Mouse (Mus musculus): ENCODE measurements at regions not wholly inside any gene's neighbourhood (a gene's known extent, or its start where the extent isn't known, plus 50 kb on each side); places are given as distances from the start of the nearest gene placed in this dataset.
A peak's percentile ranks its signal among the peaks of the same experiment; 100 is the strongest.

DNA sequence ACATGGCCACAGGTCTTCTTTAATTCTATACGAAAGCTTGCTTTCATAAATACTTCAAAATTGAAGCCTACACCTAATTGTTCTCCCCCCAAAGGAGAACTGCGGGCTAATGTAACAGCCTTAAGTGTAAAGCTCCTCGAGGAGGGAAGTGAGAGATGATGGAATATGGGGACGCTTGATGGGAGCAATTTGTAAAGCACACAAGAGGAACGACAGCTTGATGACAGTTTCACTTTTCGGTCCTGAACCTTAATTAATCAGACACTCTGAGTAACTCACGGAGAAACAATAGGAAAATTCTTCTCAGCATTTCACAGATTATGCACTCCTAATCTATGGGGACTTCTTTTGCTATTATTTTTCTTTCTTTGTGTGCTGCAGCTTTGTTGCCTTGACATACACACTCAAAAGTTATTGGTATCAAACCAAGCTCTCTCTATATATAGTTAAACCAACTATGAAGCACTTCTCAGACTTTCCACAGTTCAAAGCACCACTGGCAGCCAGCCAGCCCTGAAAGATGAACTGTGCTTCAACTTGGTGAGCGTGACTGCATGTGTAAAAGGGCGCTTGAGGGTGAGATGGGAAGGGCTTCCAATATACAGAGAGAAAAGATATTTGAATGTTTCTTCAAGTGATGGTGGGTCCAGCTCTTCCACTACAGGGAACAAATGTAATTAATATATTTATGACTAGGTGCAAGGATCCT is 1625.4 kb upstream of the Flrt2 start:
- WGBS, result 60% methylated on average over 9 of the region's 9 CpGs
- H3K4me3 ChIP-seq (ENCODE audit: low read depth, low read length), result no peak overlapping the region
- no peak overlapping the region for H3K4me2 ChIP-seq (ENCODE audit: low read length)
- H3K9ac ChIP-seq (ENCODE audit: low read length), result no peak overlapping the region
- H3K9me3 ChIP-seq (ENCODE audit: control insufficient read depth, low read length), result no peaks in the 10 kb centered on the region
- H3K36me3 ChIP-seq (ENCODE audit: control insufficient read depth, insufficient read depth, low read length), result no peaks in the 10 kb centered on the region
- no peak for ATAC-seq (replicated peaks; ENCODE audit: low FRiP score, low TSS enrichment, low read depth)
- no peak for DNase-seq (ENCODE audit: low spot score)
- no peaks in the 10 kb centered on the region for H3K4me1 ChIP-seq (replicated peaks; ENCODE audit: control insufficient read depth, insufficient read depth, low read length)
- no peaks in the 10 kb centered on the region for H3K27me3 ChIP-seq (replicated peaks; ENCODE audit: control insufficient read depth, insufficient read depth, low read length)
- H3K27ac ChIP-seq (ENCODE audit: low read depth), result no peak overlapping the region

DNA sequence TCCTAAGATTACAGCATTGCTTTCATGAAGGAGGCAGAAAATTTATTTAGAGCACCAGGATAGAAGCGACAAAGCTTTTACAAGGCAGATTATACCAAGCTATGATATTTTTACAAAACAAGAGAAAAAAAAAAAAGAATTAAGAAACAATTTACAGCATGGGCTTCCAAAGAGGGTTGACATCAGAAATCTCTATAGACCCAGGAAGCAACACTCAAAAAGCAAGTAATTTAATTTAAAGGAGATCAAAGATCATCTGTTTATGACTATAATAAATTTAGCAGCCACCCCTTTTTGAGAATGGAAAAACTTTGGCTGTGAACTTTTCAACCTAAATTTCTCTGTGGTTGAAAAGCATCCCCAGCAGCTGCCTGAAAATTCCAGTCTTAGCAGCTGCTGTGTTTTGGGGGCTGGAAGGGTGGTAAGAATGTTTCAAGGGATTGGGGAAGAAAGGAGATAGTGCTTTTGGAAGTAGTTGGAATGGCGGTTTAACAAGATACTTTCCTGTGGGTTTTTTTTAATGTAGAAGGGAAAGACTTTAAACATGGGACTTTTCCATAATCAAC is 1621.0 kb upstream of the Flrt2 start:
- DNase-seq (ENCODE audit: low spot score), result no peak
- Histone ChIP-seq H3K4me2 (ENCODE audit: low read length) (no peak overlapping the region), H3K4me1 (replicated peaks; ENCODE audit: control insufficient read depth, insufficient read depth, low read length) (no peaks in the 10 kb centered on the region), H3K9me3 (ENCODE audit: control insufficient read depth, low read length) (no peaks in the 10 kb centered on the region), H3K4me3 (ENCODE audit: low read depth, low read length) (no peak overlapping the region), H3K27me3 (replicated peaks; ENCODE audit: control insufficient read depth, insufficient read depth, low read length) (no peaks in the 10 kb centered on the region), H3K36me3 (ENCODE audit: control insufficient read depth, insufficient read depth, low read length) (no peaks in the 10 kb centered on the region), H3K27ac (ENCODE audit: low read depth) (no peak overlapping the region), H3K9ac (ENCODE audit: low read length) (no peak overlapping the region)
- ATAC-seq (replicated peaks; ENCODE audit: low FRiP score, low TSS enrichment, low read depth), result no peak
- 52% methylated on average over 2 of the region's 2 CpGs for WGBS

DNA sequence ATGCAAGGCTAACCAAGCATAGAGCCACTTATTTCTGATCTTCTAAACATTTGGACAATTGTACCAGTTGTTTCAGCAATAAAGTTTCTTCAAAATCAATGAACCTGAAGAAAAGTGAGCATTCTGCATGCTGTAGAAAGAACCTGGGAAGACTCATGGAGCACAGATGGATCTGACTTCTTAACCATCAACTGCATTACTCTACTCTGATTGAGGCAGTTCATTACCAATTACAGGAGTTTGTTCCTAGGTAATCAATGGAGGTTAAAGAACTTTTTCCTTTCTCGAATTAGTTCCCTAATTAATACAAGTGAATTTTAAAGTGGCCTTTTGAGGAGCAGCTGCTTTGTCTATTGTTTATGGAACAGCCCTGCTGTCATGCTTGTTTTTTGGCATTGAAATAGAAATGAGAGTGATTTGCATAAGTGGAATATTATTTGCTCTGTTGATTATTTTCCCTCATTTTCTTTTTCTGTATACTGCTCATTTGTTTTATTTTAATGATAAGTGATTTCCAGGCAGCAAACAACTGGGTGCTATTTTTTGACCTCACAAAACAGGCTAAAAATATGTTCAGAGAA is 1586.4 kb upstream of the Flrt2 start:
- WGBS, result 68% methylated on average over 1 of the region's 1 CpGs
- no peak overlapping the region for H3K27ac ChIP-seq (ENCODE audit: low read depth)

DNA sequence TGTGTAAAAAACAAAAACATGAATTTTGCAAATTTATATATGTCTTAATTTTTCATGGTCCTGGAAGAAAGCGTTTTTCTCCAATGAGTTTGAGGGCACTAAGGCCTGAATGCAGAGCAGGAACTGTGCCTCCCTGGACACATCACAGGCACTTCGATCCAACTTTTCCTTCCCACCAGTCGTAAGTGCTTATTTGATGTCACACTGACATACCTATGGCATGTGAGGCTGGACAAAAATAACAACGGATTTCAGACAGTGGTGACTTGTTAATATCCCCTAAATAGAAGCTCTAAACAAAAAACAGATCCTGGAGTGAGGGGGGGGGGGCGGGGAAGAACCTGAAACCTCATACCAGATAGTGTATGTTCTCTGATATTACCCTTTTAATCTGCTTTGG is 1541.9 kb upstream of the Flrt2 start:
- 0 out of 2 replicates have a peak, but pooled peaks cover 6% of the 10 kb centered on the region for H3K4me1 ChIP-seq (replicated peaks; ENCODE audit: control insufficient read depth, insufficient read depth, low read length)
- no peak overlapping the region for H3K9ac ChIP-seq (ENCODE audit: low read length)
- H3K9me3 ChIP-seq (ENCODE audit: control insufficient read depth, low read length), result no peaks in the 10 kb centered on the region
- no peak overlapping the region for H3K27ac ChIP-seq (ENCODE audit: low read depth)
- no peak overlapping the region for H3K4me3 ChIP-seq (ENCODE audit: low read depth, low read length)
- H3K4me2 ChIP-seq (ENCODE audit: low read length), result no peak overlapping the region
- WGBS, result 74% methylated on average over 5 of the region's 5 CpGs
- no peaks in the 10 kb centered on the region for H3K36me3 ChIP-seq (ENCODE audit: control insufficient read depth, insufficient read depth, low read length)
- no peak for DNase-seq (ENCODE audit: low spot score)
- no peaks in the 10 kb centered on the region for H3K27me3 ChIP-seq (replicated peaks; ENCODE audit: control insufficient read depth, insufficient read depth, low read length)
- ATAC-seq (replicated peaks; ENCODE audit: low FRiP score, low TSS enrichment, low read depth), result no peak

More for the DNA sequence above, 1586.4 kb upstream of the Flrt2 start:
- Histone ChIP-seq H3K4me1 (replicated peaks; ENCODE audit: control insufficient read depth, insufficient read depth, low read length) (no peaks in the 10 kb centered on the region), H3K36me3 (ENCODE audit: control insufficient read depth, insufficient read depth, low read length) (no peaks in the 10 kb centered on the region), H3K4me3 (ENCODE audit: low read depth, low read length) (no peak overlapping the region), H3K9ac (ENCODE audit: low read length) (no peak overlapping the region), H3K4me2 (ENCODE audit: low read length) (no peak overlapping the region), H3K27me3 (replicated peaks; ENCODE audit: control insufficient read depth, insufficient read depth, low read length) (no peaks in the 10 kb centered on the region), H3K9me3 (ENCODE audit: control insufficient read depth, low read length) (no peaks in the 10 kb centered on the region)
- ATAC-seq (replicated peaks; ENCODE audit: low FRiP score, low TSS enrichment, low read depth) (no peak), DNase-seq (ENCODE audit: low spot score) (no peak)

DNA sequence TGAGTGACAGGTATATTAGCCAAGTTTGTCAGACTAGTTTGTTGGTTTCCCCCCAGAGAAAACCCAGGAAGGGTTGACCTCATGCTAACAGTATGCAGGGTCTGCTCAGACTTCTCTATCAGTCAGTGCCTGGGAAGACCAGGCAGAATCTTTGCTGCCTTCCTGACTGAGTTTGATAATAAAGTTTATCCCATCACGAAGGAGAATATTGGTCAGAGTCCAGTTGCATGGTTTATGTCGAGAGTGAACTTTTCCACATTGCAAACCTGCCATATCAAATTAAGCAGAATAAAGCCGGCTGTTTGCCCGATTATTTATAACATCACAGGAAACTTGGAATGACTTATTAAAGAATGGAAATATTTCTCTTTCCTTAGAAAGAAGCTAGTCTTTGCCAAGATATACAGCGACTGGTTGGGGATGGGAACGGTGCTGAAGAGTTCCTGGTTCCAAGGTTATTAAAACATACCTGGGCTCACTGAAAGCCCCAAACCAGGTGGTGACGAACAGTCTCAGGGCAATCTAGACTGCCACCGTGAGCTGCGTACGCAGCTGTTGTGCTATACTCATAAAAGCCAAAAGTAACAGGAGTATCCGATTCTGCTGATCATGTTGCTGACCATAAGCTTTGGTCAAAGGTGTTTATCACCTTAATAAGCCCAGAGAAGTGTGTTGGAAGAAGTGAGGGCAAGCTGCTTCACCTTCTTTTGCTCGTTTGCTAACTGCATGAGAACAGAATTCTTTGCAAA is 1536.7 kb upstream of the Flrt2 start:
- ATAC-seq (replicated peaks; ENCODE audit: low FRiP score, low TSS enrichment, low read depth) (peak; percentile 55; the same call in 1 of the 2 replicates), DNase-seq (ENCODE audit: low spot score) (peak; percentile 51)
- H3K9me3 ChIP-seq (ENCODE audit: control insufficient read depth, low read length), result no peaks in the 10 kb centered on the region
- H3K4me3 ChIP-seq (ENCODE audit: low read depth, low read length), result no peak overlapping the region
- WGBS, result 50% methylated on average over 12 of the region's 12 CpGs
- no peaks in the 10 kb centered on the region for H3K27me3 ChIP-seq (replicated peaks; ENCODE audit: control insufficient read depth, insufficient read depth, low read length)
- H3K9ac ChIP-seq (ENCODE audit: low read length), result no peak overlapping the region
- H3K4me2 ChIP-seq (ENCODE audit: low read length), result no peak overlapping the region
- 0 out of 2 replicates have a peak, but pooled peaks cover 8% of the 10 kb centered on the region for H3K4me1 ChIP-seq (replicated peaks; ENCODE audit: control insufficient read depth, insufficient read depth, low read length)
- H3K27ac ChIP-seq (ENCODE audit: low read depth), result peak overlapping the region; percentile 47; the same call in 1 of the 2 replicates
- no peaks in the 10 kb centered on the region for H3K36me3 ChIP-seq (ENCODE audit: control insufficient read depth, insufficient read depth, low read length)

DNA sequence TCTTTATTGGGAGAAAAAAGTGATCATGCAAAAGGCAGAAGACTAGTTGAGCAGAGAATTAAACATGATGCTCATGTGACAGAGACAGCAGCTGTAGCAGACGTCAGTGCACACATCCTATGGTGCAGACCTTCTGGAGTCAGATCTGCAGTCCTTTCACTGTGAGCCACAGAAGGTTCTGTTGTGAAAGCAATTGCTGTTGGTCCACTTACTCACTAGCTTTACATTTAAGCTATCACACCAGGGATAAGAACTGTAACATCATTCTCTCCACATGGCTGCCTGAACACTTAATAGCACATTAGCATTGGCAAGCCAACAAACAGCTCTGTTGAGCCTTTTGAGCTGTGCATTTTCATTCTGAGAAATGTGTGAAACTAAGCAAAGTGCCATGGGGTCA is 1509.7 kb upstream of the Flrt2 start:
- Histone ChIP-seq H3K4me2 (ENCODE audit: low read length) (no peak overlapping the region), H3K9me3 (ENCODE audit: control insufficient read depth, low read length) (no peaks in the 10 kb centered on the region), H3K4me1 (replicated peaks; ENCODE audit: control insufficient read depth, insufficient read depth, low read length) (no peaks in the 10 kb centered on the region), H3K36me3 (ENCODE audit: control insufficient read depth, insufficient read depth, low read length) (no peaks in the 10 kb centered on the region), H3K9ac (ENCODE audit: low read length) (no peak overlapping the region), H3K27ac (ENCODE audit: low read depth) (no peak overlapping the region), H3K27me3 (replicated peaks; ENCODE audit: control insufficient read depth, insufficient read depth, low read length) (no peaks in the 10 kb centered on the region), H3K4me3 (ENCODE audit: low read depth, low read length) (no peak overlapping the region)
- 20% methylated on average over 1 of the region's 1 CpGs for WGBS
- ATAC-seq (replicated peaks; ENCODE audit: low FRiP score, low TSS enrichment, low read depth) (no peak), DNase-seq (ENCODE audit: low spot score) (no peak)

DNA sequence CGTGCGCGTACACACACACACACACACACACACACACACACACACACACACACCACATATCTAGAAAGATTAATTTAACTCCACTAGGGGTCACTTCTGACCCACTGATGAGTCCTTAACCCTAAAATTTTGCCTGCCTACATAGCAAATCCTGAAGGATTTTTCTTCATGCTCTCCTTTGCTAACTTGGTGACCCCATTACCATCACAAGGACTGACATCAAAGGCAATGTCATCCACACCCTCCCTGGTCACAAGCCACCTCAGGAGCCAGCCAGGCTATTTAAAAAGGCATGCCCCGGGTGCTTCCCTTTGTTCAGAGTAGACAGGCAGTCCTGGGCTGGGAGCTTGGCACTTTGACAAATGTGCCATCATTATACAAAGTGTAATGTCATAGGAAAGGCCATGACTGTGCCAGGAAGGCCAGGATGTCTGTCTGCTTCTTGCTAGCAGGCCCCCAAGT is 1501.4 kb upstream of the Flrt2 start:
- H3K36me3 ChIP-seq (ENCODE audit: control insufficient read depth, insufficient read depth, low read length), result no peaks in the 10 kb centered on the region
- 67% methylated on average over 4 of the region's 4 CpGs for WGBS
- H3K27ac ChIP-seq (ENCODE audit: low read depth), result no peak overlapping the region
- H3K27me3 ChIP-seq (replicated peaks; ENCODE audit: control insufficient read depth, insufficient read depth, low read length), result no peaks in the 10 kb centered on the region
- ATAC-seq (replicated peaks; ENCODE audit: low FRiP score, low TSS enrichment, low read depth) (no peak), DNase-seq (ENCODE audit: low spot score) (no peak)
- no peak overlapping the region for H3K9ac ChIP-seq (ENCODE audit: low read length)
- H3K4me2 ChIP-seq (ENCODE audit: low read length), result no peak overlapping the region
- H3K4me1 ChIP-seq (replicated peaks; ENCODE audit: control insufficient read depth, insufficient read depth, low read length), result no peaks in the 10 kb centered on the region
- no peaks in the 10 kb centered on the region for H3K9me3 ChIP-seq (ENCODE audit: control insufficient read depth, low read length)
- no peak overlapping the region for H3K4me3 ChIP-seq (ENCODE audit: low read depth, low read length)

DNA sequence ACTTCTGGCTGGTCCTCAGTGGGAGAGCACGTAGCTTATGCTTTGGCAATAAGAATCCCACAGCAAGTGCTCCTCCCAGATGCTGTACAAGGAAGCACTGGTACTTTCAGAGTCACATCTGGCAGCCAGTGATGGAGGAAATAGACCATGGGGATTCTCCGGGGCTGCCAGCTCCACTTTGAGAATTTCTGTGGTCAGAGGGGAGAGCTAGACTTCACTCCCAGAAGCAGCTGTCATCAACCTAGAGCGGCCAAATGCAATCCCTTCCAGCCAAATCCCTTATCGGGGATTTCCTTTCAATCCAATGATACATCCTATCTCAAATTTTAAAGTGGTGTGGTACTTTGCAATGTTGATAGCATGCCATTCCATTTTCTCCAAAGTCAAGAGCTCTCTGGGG is 1474.1 kb upstream of the Flrt2 start:
- ATAC-seq (replicated peaks; ENCODE audit: low FRiP score, low TSS enrichment, low read depth), result no peak
- Histone ChIP-seq H3K9ac (ENCODE audit: low read length) (no peak overlapping the region), H3K9me3 (ENCODE audit: control insufficient read depth, low read length) (no peaks in the 10 kb centered on the region), H3K36me3 (ENCODE audit: control insufficient read depth, insufficient read depth, low read length) (no peaks in the 10 kb centered on the region), H3K27ac (ENCODE audit: low read depth) (no peak overlapping the region), H3K4me3 (ENCODE audit: low read depth, low read length) (no peak overlapping the region), H3K27me3 (replicated peaks; ENCODE audit: control insufficient read depth, insufficient read depth, low read length) (no peaks in the 10 kb centered on the region), H3K4me1 (replicated peaks; ENCODE audit: control insufficient read depth, insufficient read depth, low read length) (no peaks in the 10 kb centered on the region), H3K4me2 (ENCODE audit: low read length) (no peak overlapping the region)
- DNase-seq (ENCODE audit: low spot score), result no peak
- WGBS, result 84% methylated on average over 4 of the region's 4 CpGs
